Mouse (Mus musculus): ENCODE results near the gene Rxrb. TPM values are rescaled to one million over a fixed set of nuclear protein-coding genes. Genes with fewer than 3 reads are reported as not detected.

Rxrb gene
- polyA plus RNA-seq, 1 experiment = 63.2 TPM

DNA sequence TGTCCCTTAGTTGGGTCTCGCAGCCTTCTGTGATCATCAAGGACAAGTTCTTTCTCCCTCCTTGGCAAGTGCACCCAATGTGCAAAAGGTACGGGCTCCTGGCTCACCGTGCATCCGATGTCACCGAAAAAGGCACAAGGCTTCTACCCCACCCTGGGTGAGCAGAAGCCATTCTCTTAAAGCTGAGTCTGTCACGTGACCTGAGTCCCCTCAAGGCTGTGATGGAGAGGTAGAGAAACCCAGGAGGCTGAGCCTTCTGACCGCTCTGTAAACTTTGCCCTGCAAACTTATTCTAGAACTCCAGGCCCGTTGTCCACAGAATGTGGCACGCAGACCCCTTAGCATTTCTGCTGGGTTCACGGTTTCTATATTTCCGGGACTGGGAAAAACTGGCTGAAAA lies 47.4 kb downstream of the Rxrb start:
- no peaks in the 10 kb centered on the region for H3K4me1 ChIP-seq (ENCODE audit: control insufficient read depth, insufficient read depth, low read length)
- TF ChIP-seq POLR2A (IDR thresholded peaks at IDR 0.05; ENCODE audit: borderline replicate concordance, extremely low read depth, low read depth, low read length) (no peak), CTCF (IDR thresholded peaks at IDR 0.05; ENCODE audit: insufficient read depth, low read length) (no peak)
- 84% methylated on average over 11 of the region's 11 CpGs for WGBS
- no peak for DNase-seq
- no peak overlapping the region for H3K4me3 ChIP-seq (replicated peaks; ENCODE audit: extremely low read depth, low read depth, low read length)

- H3K4me1 ChIP-seq (ENCODE audit: control insufficient read depth, insufficient read depth, low read length) = no peaks in the 10 kb centered on the region
- WGBS = 25% methylated on average over 5 of the region's 5 CpGs
- DNase-seq = peak; percentile 17
These were observed 48.0 kb downstream of the Rxrb start for GRCm38 (mm10) chr17:34079621-34080020.

GRCm38 (mm10) chr17:34083104-34083503 lies 51.5 kb downstream of the Rxrb start:
- WGBS = 24% methylated on average over 8 of the region's 8 CpGs
- TF ChIP-seq POLR2A (IDR thresholded peaks at IDR 0.05; ENCODE audit: borderline replicate concordance, extremely low read depth, low read depth, low read length) = no peak
- TF ChIP-seq CTCF (IDR thresholded peaks at IDR 0.05; ENCODE audit: insufficient read depth, low read length) = no peak
- Histone ChIP-seq H3K4me3 (replicated peaks; ENCODE audit: extremely low read depth, low read depth, low read length) (no peak overlapping the region), H3K4me1 (ENCODE audit: control insufficient read depth, insufficient read depth, low read length) (no peaks in the 10 kb centered on the region)
- DNase-seq = no peak

More at GRCm38 (mm10) chr17:34079621-34080020, 48.0 kb downstream of the Rxrb start:
- H3K4me3 ChIP-seq (replicated peaks; ENCODE audit: extremely low read depth, low read depth, low read length) = no peak overlapping the region
- no peak for TF ChIP-seq CTCF (IDR thresholded peaks at IDR 0.05; ENCODE audit: insufficient read depth, low read length)
- TF ChIP-seq POLR2A (IDR thresholded peaks at IDR 0.05; ENCODE audit: borderline replicate concordance, extremely low read depth, low read depth, low read length) = no peak

- 67% methylated on average over 2 of the region's 2 CpGs for WGBS
- no peak for TF ChIP-seq POLR2A (IDR thresholded peaks at IDR 0.05; ENCODE audit: borderline replicate concordance, extremely low read depth, low read depth, low read length)
- TF ChIP-seq CTCF (IDR thresholded peaks at IDR 0.05; ENCODE audit: insufficient read depth, low read length) = no peak
- no peaks in the 10 kb centered on the region for H3K4me1 ChIP-seq (ENCODE audit: control insufficient read depth, insufficient read depth, low read length)
- DNase-seq = no peak
- no peak overlapping the region for H3K4me3 ChIP-seq (replicated peaks; ENCODE audit: extremely low read depth, low read depth, low read length)
These were observed 55.8 kb downstream of the Rxrb start for GRCm38 (mm10) chr17:34087386-34087785.

Other genes with a start within 250 kb of the Rxrb start
- 34.6 and 87.6 TPM in 2 replicates for gene Angptl4, start 250.0 kb upstream of the Rxrb start, polyA plus RNA-seq (2012; rRNA removed)
- gene Kank3, start 221.3 kb upstream of the Rxrb start, polyA plus RNA-seq (2012; rRNA removed) = 395 and 450 TPM in 2 replicates
- gene Rps28, start 207.2 kb upstream of the Rxrb start, polyA plus RNA-seq (2012; rRNA removed) = 506 and 507 TPM in 2 replicates
- gene Ndufa7, start 207.2 kb upstream of the Rxrb start, polyA plus RNA-seq (2012; rRNA removed) = 334 and 389 TPM in 2 replicates
- gene Cd320, start 188.7 kb upstream of the Rxrb start, polyA plus RNA-seq (2012; rRNA removed) = 28.3 and 30.4 TPM in 2 replicates
- not detected in 2 replicates for gene Gm7029, start 158.0 kb upstream of the Rxrb start, polyA plus RNA-seq (2012; rRNA removed)
- gene Kifc1, start 141.2 kb upstream of the Rxrb start, polyA plus RNA-seq (2012; rRNA removed) = 1.2 and 3.0 TPM in 2 replicates
- gene Platr17, start 126.7 kb upstream of the Rxrb start, polyA plus RNA-seq (2012; rRNA removed) = 0.33 and 0.41 TPM in 2 replicates
- gene Daxx, start 122.4 kb upstream of the Rxrb start, polyA plus RNA-seq (2012; rRNA removed) = 33.7 and 35.9 TPM in 2 replicates
- 225 and 249 TPM in 2 replicates for gene Tapbp, start 115.9 kb upstream of the Rxrb start, polyA plus RNA-seq (2012; rRNA removed)
- 65.1 and 92.1 TPM in 2 replicates for gene Zbtb22, start 115.9 kb upstream of the Rxrb start, polyA plus RNA-seq (2012; rRNA removed)
- 247 and 272 TPM in 2 replicates for gene Rgl2, start 102.3 kb upstream of the Rxrb start, polyA plus RNA-seq (2012; rRNA removed)
- gene Pfdn6, start 91.5 kb upstream of the Rxrb start, polyA plus RNA-seq (2012; rRNA removed) = 19.2 and 26.2 TPM in 2 replicates
- 13.4 and 16.8 TPM in 2 replicates for gene Wdr46, start 91.2 kb upstream of the Rxrb start, polyA plus RNA-seq (2012; rRNA removed)
- 11.4 and 12.6 TPM in 2 replicates for gene B3galt4, start 80.3 kb upstream of the Rxrb start, polyA plus RNA-seq (2012; rRNA removed)
- 62.8 and 70.3 TPM in 2 replicates for gene Vps52, start 76.0 kb upstream of the Rxrb start, polyA plus RNA-seq (2012; rRNA removed)
- gene Rps18, start 75.8 kb upstream of the Rxrb start, polyA plus RNA-seq (2012; rRNA removed) = 260 and 331 TPM in 2 replicates
- 2,389 and 3,036 TPM in 2 replicates for gene H2-K1, start 31.5 kb upstream of the Rxrb start, polyA plus RNA-seq (2012; rRNA removed)
- 40.7 and 53.6 TPM in 2 replicates for gene Ring1, start 7.1 kb upstream of the Rxrb start, polyA plus RNA-seq (2012; rRNA removed)
- gene H2-Ke6, start 3.8 kb upstream of the Rxrb start, polyA plus RNA-seq (2012; rRNA removed) = 91.2 and 130 TPM in 2 replicates
- gene Slc39a7, start 130 bp upstream of the Rxrb start, polyA plus RNA-seq (2012; rRNA removed) = 161 and 183 TPM in 2 replicates
- 1.0 and 1.3 TPM in 2 replicates for gene Col11a2, start 7.6 kb downstream of the Rxrb start, polyA plus RNA-seq (2012; rRNA removed)
- 14.1 and 19.8 TPM in 2 replicates for gene H2-Oa, start 60.5 kb downstream of the Rxrb start, polyA plus RNA-seq (2012; rRNA removed)
- gene H2-DMa, start 87.7 kb downstream of the Rxrb start, polyA plus RNA-seq (2012; rRNA removed) = 109 and 118 TPM in 2 replicates
- 101 and 140 TPM in 2 replicates for gene Brd2, start 90.8 kb downstream of the Rxrb start, polyA plus RNA-seq (2012; rRNA removed)
- gene H2-DMb2, start 111.5 kb downstream of the Rxrb start, polyA plus RNA-seq (2012; rRNA removed) = 33.3 and 38.9 TPM in 2 replicates
- 146 and 187 TPM in 2 replicates for gene H2-DMb1, start 121.3 kb downstream of the Rxrb start, polyA plus RNA-seq (2012; rRNA removed)
- gene Tap1, start 155.7 kb downstream of the Rxrb start, polyA plus RNA-seq (2012; rRNA removed) = 45.1 and 46.3 TPM in 2 replicates
- 83.8 and 99.1 TPM in 2 replicates for gene Psmb9, start 156.0 kb downstream of the Rxrb start, polyA plus RNA-seq (2012; rRNA removed)
- gene Psmb8, start 165.9 kb downstream of the Rxrb start, polyA plus RNA-seq (2012; rRNA removed) = 112 and 130 TPM in 2 replicates
- 68.8 and 70.9 TPM in 2 replicates for gene Tap2, start 171.7 kb downstream of the Rxrb start, polyA plus RNA-seq (2012; rRNA removed)
- 18.8 and 34.6 TPM in 2 replicates for gene H2-Ob, start 207.1 kb downstream of the Rxrb start, polyA plus RNA-seq (2012; rRNA removed)
- gene H2-Ab1, start 225.9 kb downstream of the Rxrb start, polyA plus RNA-seq (2012; rRNA removed) = 1,370 and 1,736 TPM in 2 replicates